Mouse (Mus musculus) hematopoietic stem cell, adult 5-6 weeks (primary cell): ENCODE results near the gene Fkbp4. TPM values are rescaled to one million over a fixed set of nuclear protein-coding genes. Genes with fewer than 3 reads are reported as not detected.

ENCODE experiments used
- total RNA-seq: library from RNA; stranded (forward); fragments of 172-1452, 232-1000 nt; gene quantifications from 2 replicates; pipeline ENCODE4 v1.2.3, GENCODE M21; 2017

Fkbp4 gene
- total RNA-seq, 1 experiment from 2014 or later = 308 TPM

Other genes with a start within 250 kb of the Fkbp4 start
- gene Tead4, start 137.9 kb downstream of the Fkbp4 start, total RNA-seq = not detected in 2 replicates
- gene Tulp3, start 82.8 kb downstream of the Fkbp4 start, total RNA-seq = 0.56 and 1.5 TPM in 2 replicates
- gene Rhno1, start 75.8 kb downstream of the Fkbp4 start, total RNA-seq = 49.2 and 50.2 TPM in 2 replicates
- gene Foxm1, start 75.7 kb downstream of the Fkbp4 start, total RNA-seq = 11.6 and 15.2 TPM in 2 replicates
- not detected in 2 replicates for gene Tex52, start 63.2 kb downstream of the Fkbp4 start, total RNA-seq
- gene Gm44596, start 63.2 kb downstream of the Fkbp4 start, total RNA-seq = not detected in 2 replicates
- not detected in 2 replicates for gene Nrip2, start 39.4 kb downstream of the Fkbp4 start, total RNA-seq
- 32.2 and 51.9 TPM in 2 replicates for gene Itfg2, start 13.7 kb downstream of the Fkbp4 start, total RNA-seq
- gene Pzp, start 88.0 kb upstream of the Fkbp4 start, total RNA-seq = not detected in 2 replicates
- not detected in 2 replicates for gene A2ml1, start 142.9 kb upstream of the Fkbp4 start, total RNA-seq
- 3.1 TPM in 1 of 2 replicates, not detected in the other for gene Klrb1a, start 184.9 kb upstream of the Fkbp4 start, total RNA-seq
- gene Clec2h, start 223.7 kb upstream of the Fkbp4 start, total RNA-seq = not detected in 2 replicates